Mouse (Mus musculus) olfactory bulb, adult 2 months (tissue): ENCODE measurements around the gene Tnni3k.

Experiments used
- CTCF ChIP-seq: fragments of 200-500 bp; IDR thresholded peaks from 2 replicates; pipeline ENCODE4 v1.5.1; 2012; ENCODE audit warnings: low read depth, mild to moderate bottlenecking, low read length, moderate library complexity; ENCODE audit not compliant: insufficient read depth
- POLR2A ChIP-seq: fragments of 200-500 bp; IDR thresholded peaks from 2 replicates; pipeline ENCODE4 v1.6.1; 2012; ENCODE audit warnings: mild to moderate bottlenecking, low read depth, low read length, moderate library complexity; ENCODE audit not compliant: insufficient read depth

- TF ChIP-seq CTCF (no peak), POLR2A (no peak)
Measured at GRCm38 (mm10) chr3:154761108-154761507, 294.1 kb downstream of the Tnni3k start.
